Mouse (Mus musculus): Measurements from ENCODE around the gene Homer2.

Homer2 gene

GRCm38 (mm10) chr7:81571941-81572441, 135.3 kb downstream of the Homer2 start:
- in situ Hi-C loops (cut with MboI; ENCODE audit: low pct_unique_long_range_greater_than_20kb in 1 of 2, low sequenced_read_pairs in 2 of 2, unreplicated experiment in 1 of 2), result no loop called here

- in situ Hi-C loops (cut with MboI; ENCODE audit: low pct_unique_long_range_greater_than_20kb in 1 of 2, low sequenced_read_pairs in 2 of 2, unreplicated experiment in 1 of 2), result no loop called here
These were observed 136.0 kb downstream of the Homer2 start, which contains the start of gene Whamm for GRCm38 (mm10) chr7:81571108-81571940. TSS of gene Whamm (plus strand) at chr7:81571266.

DNA sequence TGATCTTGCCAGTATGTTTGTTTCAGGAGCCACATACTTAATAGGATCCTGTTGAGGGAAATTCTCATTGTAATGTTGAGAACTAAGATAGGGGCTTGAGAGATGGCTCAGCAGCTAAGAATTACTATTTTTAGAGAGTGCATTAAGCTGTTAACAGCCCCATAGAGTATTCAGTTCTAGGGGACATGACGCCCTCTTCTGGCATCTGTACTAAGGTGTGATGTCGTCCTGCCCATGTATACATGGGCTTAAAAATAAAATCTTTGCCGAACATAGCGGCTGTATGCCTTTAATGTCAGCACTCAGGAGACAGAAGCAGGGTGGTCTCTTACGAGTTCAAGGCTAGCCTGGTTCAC, 136.6 kb downstream of the Homer2 start:
- in situ Hi-C loops (cut with MboI; ENCODE audit: low pct_unique_long_range_greater_than_20kb in 1 of 2, low sequenced_read_pairs in 2 of 2, unreplicated experiment in 1 of 2), result no loop called here

- in situ Hi-C loops (cut with MboI; ENCODE audit: low pct_unique_long_range_greater_than_20kb in 1 of 2, low sequenced_read_pairs in 2 of 2, unreplicated experiment in 1 of 2), result no loop called here
These were observed 137.1 kb downstream of the Homer2 start for GRCm38 (mm10) chr7:81570271-81570670.

- in situ Hi-C loops (cut with MboI; ENCODE audit: low pct_unique_long_range_greater_than_20kb in 1 of 2, low sequenced_read_pairs in 2 of 2, unreplicated experiment in 1 of 2), result no loop called here
These were observed 137.5 kb downstream of the Homer2 start for GRCm38 (mm10) chr7:81569851-81570250.

DNA sequence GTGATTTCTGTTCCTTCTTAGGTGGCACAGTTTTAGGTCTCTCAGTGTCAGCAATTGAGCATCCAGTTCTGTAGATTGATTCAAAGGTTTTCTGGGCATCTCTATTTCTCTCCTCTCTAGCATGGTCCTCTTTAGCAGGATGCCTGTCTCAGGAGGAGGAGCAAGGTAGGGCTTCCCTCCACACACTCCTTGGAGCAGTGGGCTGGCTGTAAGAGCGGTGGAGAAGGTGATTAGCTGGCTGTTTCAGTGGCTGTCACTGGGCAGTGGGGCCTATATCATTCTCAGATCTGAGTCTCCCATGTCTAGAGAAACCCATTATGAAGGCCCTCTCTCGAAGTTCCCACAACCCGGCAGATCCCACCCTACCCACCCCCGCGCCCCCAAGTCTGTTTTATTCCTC, 139.9 kb downstream of the Homer2 start:
- in situ Hi-C loops (cut with MboI; ENCODE audit: low pct_unique_long_range_greater_than_20kb in 1 of 2, low sequenced_read_pairs in 2 of 2, unreplicated experiment in 1 of 2), result no loop called here

DNA sequence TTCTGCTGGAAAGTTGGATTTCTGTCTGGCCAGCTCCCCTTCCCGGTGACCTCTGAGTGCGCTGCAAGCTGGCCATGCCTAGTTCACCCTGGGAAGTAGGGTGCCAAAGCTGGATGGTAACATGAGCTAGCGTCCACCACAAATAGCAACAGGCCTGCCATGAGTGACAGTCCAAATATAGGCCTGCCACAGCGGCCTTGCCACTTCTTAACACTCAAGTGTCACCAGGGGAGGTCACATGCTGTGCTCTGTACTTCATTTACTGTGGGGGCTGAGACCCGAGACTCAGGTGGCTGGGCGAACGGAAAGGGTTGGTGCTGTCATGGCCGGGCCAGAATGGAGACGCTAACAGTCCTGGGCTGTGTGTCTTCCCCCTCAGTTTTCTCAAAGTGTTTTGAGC, 140.4 kb downstream of the Homer2 start, which contains the start of gene Fsd2:
TSS of gene Fsd2 (minus strand) at position 53 of the 400 bp plus-strand sequence.
- in situ Hi-C loops (cut with MboI; ENCODE audit: low pct_unique_long_range_greater_than_20kb in 1 of 2, low sequenced_read_pairs in 2 of 2, unreplicated experiment in 1 of 2), result no loop called here

- in situ Hi-C loops (cut with MboI; ENCODE audit: low pct_unique_long_range_greater_than_20kb in 1 of 2, low sequenced_read_pairs in 2 of 2, unreplicated experiment in 1 of 2), result no loop called here
These were observed 141.0 kb downstream of the Homer2 start for GRCm38 (mm10) chr7:81566332-81566731.

GRCm38 (mm10) chr7:81565381-81566055, 141.8 kb downstream of the Homer2 start:
- in situ Hi-C loops (cut with MboI; ENCODE audit: low pct_unique_long_range_greater_than_20kb in 1 of 2, low sequenced_read_pairs in 2 of 2, unreplicated experiment in 1 of 2), result no loop called here

GRCm38 (mm10) chr7:81564766-81565165, 142.6 kb downstream of the Homer2 start:
- in situ Hi-C loops (cut with MboI; ENCODE audit: low pct_unique_long_range_greater_than_20kb in 1 of 2, low sequenced_read_pairs in 2 of 2, unreplicated experiment in 1 of 2), result no loop called here

- in situ Hi-C loops (cut with MboI; ENCODE audit: low pct_unique_long_range_greater_than_20kb in 1 of 2, low sequenced_read_pairs in 2 of 2, unreplicated experiment in 1 of 2), result no loop called here
These were observed 143.8 kb downstream of the Homer2 start for GRCm38 (mm10) chr7:81563506-81564015.

GRCm38 (mm10) chr7:81561211-81561610, 146.1 kb downstream of the Homer2 start:
- in situ Hi-C loops (cut with MboI; ENCODE audit: low pct_unique_long_range_greater_than_20kb in 1 of 2, low sequenced_read_pairs in 2 of 2, unreplicated experiment in 1 of 2), result no loop called here

GRCm38 (mm10) chr7:81560101-81561049, 147.0 kb downstream of the Homer2 start:
- in situ Hi-C loops (cut with MboI; ENCODE audit: low pct_unique_long_range_greater_than_20kb in 1 of 2, low sequenced_read_pairs in 2 of 2, unreplicated experiment in 1 of 2), result no loop called here

GRCm38 (mm10) chr7:81559231-81559980, 147.9 kb downstream of the Homer2 start:
- in situ Hi-C loops (cut with MboI; ENCODE audit: low pct_unique_long_range_greater_than_20kb in 1 of 2, low sequenced_read_pairs in 2 of 2, unreplicated experiment in 1 of 2), result loop anchor here in 1 of 2 experiments (10.0 kb wide), 1 partner anchor 225 kb away; the partner anchor contains the start of gene 3110040N11Rik

GRCm38 (mm10) chr7:81557985-81558360, 149.4 kb downstream of the Homer2 start:
- in situ Hi-C loops (cut with MboI; ENCODE audit: low pct_unique_long_range_greater_than_20kb in 1 of 2, low sequenced_read_pairs in 2 of 2, unreplicated experiment in 1 of 2), result loop anchor here in 1 of 2 experiments (10.0 kb wide), 1 partner anchor 227 kb away; the partner anchor contains the start of gene 3110040N11Rik

DNA sequence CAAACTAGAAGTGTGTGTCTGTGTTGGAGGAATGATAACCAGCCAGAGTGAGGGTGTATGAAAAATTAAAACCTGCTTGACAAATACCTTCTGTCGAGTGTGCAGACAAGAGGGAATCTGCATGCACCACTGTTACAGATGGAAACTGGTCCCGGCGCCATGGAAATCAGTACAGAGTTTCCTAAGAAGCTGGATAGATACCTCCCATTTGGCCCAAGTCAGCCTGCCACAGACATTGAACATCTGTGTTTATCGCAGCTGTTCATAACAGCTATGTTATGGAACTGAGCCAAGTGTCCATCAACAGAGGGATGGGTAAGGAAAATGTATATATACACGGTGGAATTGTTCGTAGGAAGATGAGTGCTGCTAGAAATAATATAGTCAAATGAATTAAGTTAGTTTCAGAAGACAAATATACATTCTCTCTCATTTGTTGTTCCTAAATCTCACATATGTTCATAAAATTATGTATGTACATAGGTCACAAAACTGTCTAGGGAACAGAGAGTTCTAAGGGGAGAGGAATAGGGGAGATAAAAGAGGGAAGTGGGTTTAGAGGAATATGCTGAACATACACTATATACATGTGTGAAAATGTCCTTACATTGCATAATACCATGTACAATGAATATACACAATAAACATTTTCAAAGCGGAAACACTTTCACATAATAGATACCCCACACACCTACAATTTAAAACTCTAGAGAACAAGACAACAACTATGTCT, 149.9 kb downstream of the Homer2 start:
- in situ Hi-C loops (cut with MboI; ENCODE audit: low pct_unique_long_range_greater_than_20kb in 1 of 2, low sequenced_read_pairs in 2 of 2, unreplicated experiment in 1 of 2), result loop anchor here in 1 of 2 experiments (10.0 kb wide), 1 partner anchor 227 kb away; the partner anchor contains the start of gene 3110040N11Rik

DNA sequence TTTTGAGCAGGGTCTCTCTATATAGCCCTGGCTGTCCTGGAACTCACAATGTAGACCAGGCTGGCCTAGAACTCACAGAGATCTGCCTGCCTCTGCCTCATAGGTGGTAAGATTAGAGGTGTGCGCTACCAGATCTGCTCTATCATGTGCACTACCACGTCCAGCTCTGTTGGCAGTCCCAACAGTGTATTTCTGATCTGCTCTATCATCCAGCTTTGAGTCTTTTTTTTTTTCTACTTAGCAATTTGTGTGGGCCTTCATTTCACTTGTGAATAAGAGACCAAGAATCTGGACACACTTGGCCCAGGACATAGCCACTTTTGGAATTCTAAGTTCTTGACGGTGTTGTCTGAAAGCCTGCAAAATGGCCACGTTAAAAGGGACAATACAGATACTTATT, 150.5 kb downstream of the Homer2 start:
- in situ Hi-C loops (cut with MboI; ENCODE audit: low pct_unique_long_range_greater_than_20kb in 1 of 2, low sequenced_read_pairs in 2 of 2, unreplicated experiment in 1 of 2), result loop anchor here in 1 of 2 experiments (10.0 kb wide), 1 partner anchor 228 kb away; the partner anchor contains the start of gene 3110040N11Rik

All from mouse embryonic stem cell (cell line).